Mouse (Mus musculus) embryo, embryonic 11 days (tissue): ENCODE data around the gene Gckr.
"Not testable (repeated sequence)": the region's sequence is repeated elsewhere in the genome, so short reads cannot be mapped to it uniquely, and the experiment has no call there.

Experiments
- DNase-seq: peaks from one replicate; pipeline ENCODE4 v3.0.0-alpha.2; 2015

Gene Gckr

GRCm38 (mm10) chr5:31295606-31296141 is 1.6 kb upstream of the Gckr start, which contains the start of gene Fndc4:
Fndc4 (minus strand) TSS chr5:31296080.
- DNase-seq, result peak; percentile 83

- no peak for DNase-seq
These were observed 738 bp downstream of the Gckr start for GRCm38 (mm10) chr5:31297981-31298380.

- no peak for DNase-seq
These were observed 1.2 kb downstream of the Gckr start for GRCm38 (mm10) chr5:31298486-31298885.

GRCm38 (mm10) chr5:31301866-31302265 is 4.6 kb downstream of the Gckr start:
- DNase-seq, result no peak

GRCm38 (mm10) chr5:31303093-31303492 is 5.8 kb downstream of the Gckr start:
- no peak for DNase-seq

- DNase-seq, result no peak
These were observed 15.6 kb downstream of the Gckr start for GRCm38 (mm10) chr5:31312806-31313205.

GRCm38 (mm10) chr5:31322776-31323175 is 25.5 kb downstream of the Gckr start:
- no peak for DNase-seq

GRCm38 (mm10) chr5:31324085-31324484 is 26.8 kb downstream of the Gckr start:
- DNase-seq, result no peak

GRCm38 (mm10) chr5:31326850-31327249 is 29.6 kb downstream of the Gckr start:
- peak; percentile 8 for DNase-seq

GRCm38 (mm10) chr5:31328255-31328654 is 31.0 kb downstream of the Gckr start:
- DNase-seq, result peak; percentile 83

GRCm38 (mm10) chr5:31357586-31357985 is 60.3 kb downstream of the Gckr start:
- DNase-seq, result not testable (repeated sequence)

GRCm38 (mm10) chr5:31360955-31361354 is 63.7 kb downstream of the Gckr start:
- DNase-seq, result no peak
